22 mouse cellular contexts compared by ENCODE assay signal in the genomic region with DNA sequence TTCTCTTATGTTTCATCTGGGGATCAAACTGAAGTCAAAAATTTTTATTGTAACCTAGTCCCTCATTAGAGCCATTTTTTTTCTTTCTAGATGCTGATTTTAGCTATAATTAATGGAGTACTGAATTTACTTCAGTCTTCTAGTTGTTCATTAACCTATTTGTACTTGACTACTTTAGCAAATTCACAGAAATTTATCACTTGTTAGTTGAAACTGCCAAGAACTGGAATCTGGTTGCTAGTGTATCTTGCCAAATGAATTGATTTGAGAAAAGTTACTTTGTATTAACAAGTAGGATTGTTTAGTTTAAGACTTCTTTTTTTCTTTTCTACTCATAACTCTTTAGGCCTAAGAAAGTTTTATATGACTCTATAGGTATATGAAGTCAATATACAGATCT. TPM values are rescaled to one million over a fixed set of nuclear protein-coding genes. Genes with fewer than 3 reads are reported as not detected.
DNase-seq lines count a peak whose midpoint lies in the region; ATAC-seq and TF ChIP-seq lines count a peak whose summit lies in the region.
"Had no signal": no experiment of that assay in that cellular context is flagged by ENCODE, and none has a peak within 500 bp of the region (broad histone marks: within the 10 kb centered on the region; RNA-seq: fewer than 3 reads in every experiment).

No protein-coding gene starts in this region.

- no peak for TF ChIP-seq CTCF in kidney, adult 2 months (conservative IDR thresholded peaks at IDR 0.05; ENCODE audit: insufficient read depth, insufficient read length, low read depth, low read length)
- TF ChIP-seq CTCF in liver, adult 2 months (IDR thresholded peaks at IDR 0.05; ENCODE audit: low read depth, low read length): no peak
- no peak for TF ChIP-seq CTCF in liver, postnatal 0 days (IDR thresholded peaks at IDR 0.05; ENCODE audit: low read depth)

- DNase-seq in kidney, adult 2 months: peak; percentile 66
- DNase-seq in kidney, adult 11 months: no peak
- peak; percentile 41 for DNase-seq in kidney, adult 9 months
- DNase-seq in kidney, postnatal 10 days: no peak
- DNase-seq in liver, adult 2 months (ENCODE audit: extremely low read depth, low read depth, low spot score): peak; percentile 89
- DNase-seq in liver, postnatal 0 days: no peak
- DNase-seq in midbrain, embryonic 11.5 days (ENCODE audit: low spot score, missing footprints): peak; percentile 71
- no peak for DNase-seq in midbrain, embryonic 14.5 days
- DNase-seq: adrenal gland, adult 2 months; adrenal gland, adult 8-10 months; adrenal gland, postnatal 10 days; adrenal gland, postnatal 14 days; adrenal gland, postnatal 25 days; adrenal gland, postnatal 36 days; B cell, adult 2 months; cerebellum, adult 11 months; cerebellum, adult 11-12 months had no signal

- H3K9me3 ChIP-seq in liver, postnatal 0 days (ENCODE audit: low read length): no peaks in the 10 kb centered on the region
- H3K9me3 ChIP-seq in midbrain, embryonic 11.5 days (ENCODE audit: control insufficient read depth, low read length): no peaks in the 10 kb centered on the region
- no peaks in the 10 kb centered on the region for H3K9me3 ChIP-seq in midbrain, embryonic 14.5 days (ENCODE audit: control insufficient read depth, low read length)
- H3K9me3 ChIP-seq: G1E had no signal

- no peak for TF ChIP-seq POLR2A in kidney, adult 2 months (IDR thresholded peaks at IDR 0.05; ENCODE audit: low read depth, low read length)
- no peak for TF ChIP-seq POLR2A in liver, adult 2 months (IDR thresholded peaks at IDR 0.05; ENCODE audit: extremely low read depth, insufficient read depth, low read length)

- peaks cover 17% of the 10 kb centered on the region; the same call in 1 of the 2 replicates for H3K79me2 ChIP-seq in liver, adult 2 months (ENCODE audit: control insufficient read depth, insufficient read depth, low read length)

- no peak overlapping the region for H3K27ac ChIP-seq in kidney, adult 2 months (ENCODE audit: insufficient read depth, low read depth, low read length)
- no peak overlapping the region for H3K27ac ChIP-seq in liver, adult 2 months (replicated peaks; ENCODE audit: insufficient read depth, low read depth, low read length)
- H3K27ac ChIP-seq in liver, postnatal 0 days (ENCODE audit: low read depth): no peak overlapping the region
- H3K27ac ChIP-seq in midbrain, embryonic 11.5 days (ENCODE audit: low read depth, low read length): no peak overlapping the region
- no peak overlapping the region for H3K27ac ChIP-seq in midbrain, embryonic 14.5 days (replicated peaks; ENCODE audit: low read depth, low read length)

- H3K4me1 ChIP-seq in kidney, adult 2 months (ENCODE audit: control insufficient read depth, insufficient read depth, low read length): peaks cover 7% of the 10 kb centered on the region; the same call in 1 of the 2 replicates
- H3K4me1 ChIP-seq in liver, adult 2 months (ENCODE audit: control insufficient read depth, insufficient read depth, low read length): peaks cover 15% of the 10 kb centered on the region
- H3K4me1 ChIP-seq in liver, postnatal 0 days (ENCODE audit: insufficient read depth): no peaks in the 10 kb centered on the region
- no peaks in the 10 kb centered on the region for H3K4me1 ChIP-seq in midbrain, embryonic 11.5 days (ENCODE audit: control insufficient read depth, insufficient read depth, low read length)
- H3K4me1 ChIP-seq in midbrain, embryonic 14.5 days (ENCODE audit: control insufficient read depth, insufficient read depth, low read length): no peaks in the 10 kb centered on the region

- no peaks in the 10 kb centered on the region for H3K36me3 ChIP-seq in kidney, adult 2 months (ENCODE audit: control insufficient read depth, insufficient read depth, low read length)
- H3K36me3 ChIP-seq in liver, adult 2 months (ENCODE audit: control insufficient read depth, insufficient read depth, low read length): no peaks in the 10 kb centered on the region
- H3K36me3 ChIP-seq in liver, postnatal 0 days (replicated peaks; ENCODE audit: insufficient read depth, low read length): no peaks in the 10 kb centered on the region
- H3K36me3 ChIP-seq in midbrain, embryonic 11.5 days (ENCODE audit: control insufficient read depth, insufficient read depth, low read length): no peaks in the 10 kb centered on the region
- H3K36me3 ChIP-seq in midbrain, embryonic 14.5 days (ENCODE audit: control insufficient read depth, insufficient read depth, low read length): no peaks in the 10 kb centered on the region
- H3K36me3 ChIP-seq: G1E had no signal

- ATAC-seq in liver, postnatal 0 days: no peak
- ATAC-seq in midbrain, embryonic 11.5 days (ENCODE audit: low FRiP score): no peak
- no peak for ATAC-seq in midbrain, embryonic 14.5 days (ENCODE audit: low FRiP score, low TSS enrichment)
- ATAC-seq: activated CD4-positive, CD25-positive, alpha-beta regulatory T cell, adult 4 months; CD4-positive, CD25-positive, alpha-beta regulatory T cell, adult 4 months; Patski had no signal

- H3K9ac ChIP-seq in liver, adult 2 months (ENCODE audit: low read depth, low read length): no peak overlapping the region
- no peak overlapping the region for H3K9ac ChIP-seq in liver, postnatal 0 days (replicated peaks)
- H3K9ac ChIP-seq in midbrain, embryonic 11.5 days (ENCODE audit: low read length): no peak overlapping the region
- H3K9ac ChIP-seq in midbrain, embryonic 14.5 days (replicated peaks; ENCODE audit: low read length): no peak overlapping the region

- H3K4me3 ChIP-seq in kidney, adult 2 months (ENCODE audit: insufficient read depth, low read depth, low read length): no peak overlapping the region
- H3K4me3 ChIP-seq in liver, adult 2 months (ENCODE audit: insufficient read depth, low read depth, low read length): no peak overlapping the region
- H3K4me3 ChIP-seq in liver, postnatal 0 days (ENCODE audit: low read depth, low read length): no peak overlapping the region
- no peak overlapping the region for H3K4me3 ChIP-seq in midbrain, embryonic 11.5 days (ENCODE audit: low read depth, low read length)
- no peak overlapping the region for H3K4me3 ChIP-seq in midbrain, embryonic 14.5 days (replicated peaks; ENCODE audit: low read depth, low read length)

- TF ChIP-seq EP300 in liver, postnatal 0 days (IDR thresholded peaks at IDR 0.05; ENCODE audit: low read depth): no peak

- H3K27me3 ChIP-seq in kidney, adult 2 months (replicated peaks; ENCODE audit: control insufficient read depth, insufficient read depth, low read length): no peaks in the 10 kb centered on the region
- H3K27me3 ChIP-seq in liver, adult 2 months (ENCODE audit: control insufficient read depth, insufficient read depth, low read length): no peaks in the 10 kb centered on the region
- H3K27me3 ChIP-seq in liver, postnatal 0 days (ENCODE audit: insufficient read depth, low read length): no peaks in the 10 kb centered on the region
- no peaks in the 10 kb centered on the region for H3K27me3 ChIP-seq in midbrain, embryonic 11.5 days (ENCODE audit: control insufficient read depth, insufficient read depth, low read length)
- no peaks in the 10 kb centered on the region for H3K27me3 ChIP-seq in midbrain, embryonic 14.5 days (ENCODE audit: control insufficient read depth, insufficient read depth, low read length)
- H3K27me3 ChIP-seq: CH12.LX, Patski had no signal

- no peak overlapping the region for H3K4me2 ChIP-seq in liver, postnatal 0 days (ENCODE audit: low read depth, low read length)
- H3K4me2 ChIP-seq in midbrain, embryonic 11.5 days: no peak overlapping the region
- no peak overlapping the region for H3K4me2 ChIP-seq in midbrain, embryonic 14.5 days (ENCODE audit: low read length)

RNA-seq across cellular contexts. Expression of gene Nfat5, which starts 18.6 kb away (rescaled TPM):
- 26.0 and 26.1 TPM in 2 replicates for polyA plus RNA-seq in kidney, adult 2 months (2012; rRNA removed)
- 9.4 and 11.5 TPM in 2 replicates for total RNA-seq in liver, adult 2 months (2014; rRNA removed)
- 5.6 and 9.7 TPM in 2 replicates for polyA plus RNA-seq in liver, adult 2 months (2012; rRNA removed)
- polyA plus RNA-seq in liver, postnatal 0 days (2015; fragmentation: Nextera tagmentation; extraction: Ambion mirVana): 1.6 and 1.7 TPM in 2 replicates
- polyA plus RNA-seq in midbrain, embryonic 11.5 days (2014; fragmentation: Nextera tagmentation; extraction: Ambion mirVana): 6.5 and 7.6 TPM in 2 replicates
- polyA plus RNA-seq in midbrain, embryonic 14.5 days (2014; fragmentation: Nextera tagmentation; extraction: Ambion mirVana): 9.8 and 11.2 TPM in 2 replicates

Comparison
In these comparisons a context has a peak if more than half of its experiments do, and no peak if none do; other contexts are left out.
1. DNase-seq: peak in kidney, adult 2 months (single experiment), kidney, adult 9 months (single experiment), liver, adult 2 months (single experiment) and midbrain, embryonic 11.5 days (single experiment); none in kidney, adult 11 months (single experiment), kidney, postnatal 10 days (single experiment), liver, postnatal 0 days (single experiment) and midbrain, embryonic 14.5 days (single experiment).